Mouse (Mus musculus): ENCODE measurements around the gene Gm32742. TPM values are rescaled to one million over a fixed set of nuclear protein-coding genes. Genes with fewer than 3 reads are reported as not detected.
A peak's percentile ranks its signal among the peaks of the same experiment; 100 is the strongest.

Gm32742 gene
- polyA plus RNA-seq, 1 experiment from 2014 or later = not detected

DNA sequence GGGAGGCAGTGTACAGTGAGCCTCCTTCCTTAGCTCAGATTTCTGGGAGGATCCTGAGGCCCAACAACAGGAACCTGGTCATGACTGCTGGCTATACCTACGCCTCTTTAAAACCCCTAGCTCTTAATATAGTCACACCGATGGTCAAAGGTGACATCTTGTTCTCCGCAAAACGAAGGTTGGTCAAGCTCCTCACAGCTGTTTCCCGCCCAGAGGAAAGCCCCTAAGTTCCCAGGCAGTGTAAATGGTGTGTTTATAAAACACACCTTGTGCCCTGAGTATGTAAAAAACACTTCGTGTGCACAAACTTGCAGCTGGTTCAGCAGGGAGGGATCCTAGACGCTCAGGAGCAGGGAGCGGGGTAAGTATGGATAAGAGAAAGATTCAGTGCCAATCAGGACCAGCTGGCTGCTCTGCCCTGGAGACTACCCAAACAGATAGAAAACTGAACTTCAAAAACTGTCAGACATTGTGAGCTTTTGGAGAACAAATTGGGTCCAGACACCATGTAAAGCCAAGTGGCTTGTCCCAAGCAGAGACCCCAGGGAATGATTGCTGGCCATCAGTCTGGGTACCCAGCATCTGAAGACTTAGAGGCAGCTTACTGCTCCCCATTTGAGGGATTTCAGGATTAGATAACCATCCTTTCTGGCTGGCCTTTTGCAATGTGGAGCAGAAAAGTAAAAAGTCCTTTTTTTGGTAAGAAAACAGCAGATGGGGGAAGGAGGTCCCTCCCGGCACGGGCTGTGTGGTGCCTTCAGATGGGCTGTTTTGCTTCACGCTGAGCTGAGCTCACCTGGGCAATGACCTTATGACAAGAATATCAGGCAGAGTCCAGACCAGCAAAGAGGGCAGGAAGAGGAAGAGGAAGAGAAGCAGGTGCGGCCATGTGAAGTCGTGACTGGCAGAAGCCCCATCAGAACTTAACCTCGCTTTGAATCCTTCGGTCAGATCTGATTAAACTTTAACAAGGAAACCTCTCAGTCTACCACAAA lies 17.7 kb upstream of the Gm32742 start:
- H3K4me1 ChIP-seq (ENCODE audit: control insufficient read depth, insufficient read depth, low read length) = no peaks in the 10 kb centered on the region
- no peaks in the 10 kb centered on the region for H3K36me3 ChIP-seq (ENCODE audit: control insufficient read depth, insufficient read depth, low read length)
- no peak overlapping the region for H3K4me3 ChIP-seq (ENCODE audit: low read depth, low read length)
- no peak for ATAC-seq
- H3K27me3 ChIP-seq (replicated peaks; ENCODE audit: control insufficient read depth, insufficient read depth, low read length) = no peaks in the 10 kb centered on the region
- no peak for DNase-seq (ENCODE audit: low spot score)
- no peak overlapping the region for H3K9ac ChIP-seq (ENCODE audit: low read length)
- no peak overlapping the region for H3K27ac ChIP-seq (ENCODE audit: low read depth, low read length)
- no peaks in the 10 kb centered on the region for H3K9me3 ChIP-seq (replicated peaks; ENCODE audit: control insufficient read depth, low read length)
- no peak overlapping the region for H3K4me2 ChIP-seq (ENCODE audit: low read length)
- 89% methylated on average over 15 of the region's 15 CpGs for WGBS

DNA sequence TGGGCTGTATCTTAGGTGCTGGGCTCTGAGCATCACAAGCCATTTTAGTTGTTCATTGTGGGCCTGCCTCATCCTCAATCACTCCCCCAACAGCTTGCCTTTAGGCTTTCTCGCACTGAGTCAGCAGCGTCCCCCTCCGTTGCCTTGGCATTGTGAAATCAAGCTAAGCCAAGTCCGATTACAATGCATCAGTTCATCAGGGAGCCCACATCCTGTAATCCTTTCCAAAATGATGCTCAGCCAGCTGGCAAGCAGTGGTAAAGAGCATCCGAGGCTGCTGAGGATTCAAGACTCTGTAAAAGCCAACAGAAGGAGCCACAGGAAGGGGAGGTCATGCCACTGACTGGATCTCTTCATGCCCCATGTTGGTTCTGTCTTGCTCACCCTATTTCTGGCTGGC lies 15.3 kb upstream of the Gm32742 start:
- ATAC-seq (no peak), DNase-seq (ENCODE audit: low spot score) (peak; percentile 66)
- H3K4me2 ChIP-seq (ENCODE audit: low read length) = no peak overlapping the region
- WGBS = 57% methylated on average over 5 of the region's 5 CpGs
- no peak overlapping the region for H3K9ac ChIP-seq (ENCODE audit: low read length)
- no peaks in the 10 kb centered on the region for H3K4me1 ChIP-seq (ENCODE audit: control insufficient read depth, insufficient read depth, low read length)
- no peak overlapping the region for H3K27ac ChIP-seq (ENCODE audit: low read depth, low read length)
- no peaks in the 10 kb centered on the region for H3K36me3 ChIP-seq (ENCODE audit: control insufficient read depth, insufficient read depth, low read length)
- no peaks in the 10 kb centered on the region for H3K27me3 ChIP-seq (replicated peaks; ENCODE audit: control insufficient read depth, insufficient read depth, low read length)
- H3K9me3 ChIP-seq (replicated peaks; ENCODE audit: control insufficient read depth, low read length) = no peaks in the 10 kb centered on the region
- H3K4me3 ChIP-seq (ENCODE audit: low read depth, low read length) = no peak overlapping the region

DNA sequence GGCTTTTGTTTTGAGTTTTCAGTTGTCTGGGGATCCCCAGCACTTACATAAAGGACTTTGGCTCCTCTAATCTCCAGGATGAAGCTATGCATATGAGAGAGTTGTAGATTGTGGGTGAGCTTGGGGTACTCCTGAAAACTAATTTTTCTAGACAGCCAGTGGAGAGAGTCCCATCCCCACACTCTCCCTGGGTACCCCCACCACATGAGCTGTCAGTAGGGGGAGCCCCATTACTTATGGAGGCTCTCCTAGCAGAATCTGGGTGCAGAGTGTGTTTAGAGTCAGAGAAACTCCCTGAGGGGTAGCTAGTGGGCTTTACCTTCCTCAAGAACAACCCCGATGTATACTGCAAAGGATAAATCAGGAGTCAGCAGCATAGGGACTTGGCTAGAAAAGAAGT lies 13.0 kb upstream of the Gm32742 start:
- H3K27me3 ChIP-seq (replicated peaks; ENCODE audit: control insufficient read depth, insufficient read depth, low read length) = no peaks in the 10 kb centered on the region
- H3K4me3 ChIP-seq (ENCODE audit: low read depth, low read length) = no peak overlapping the region
- 97% methylated on average over 1 of the region's 1 CpGs for WGBS
- H3K36me3 ChIP-seq (ENCODE audit: control insufficient read depth, insufficient read depth, low read length) = no peaks in the 10 kb centered on the region
- DNase-seq (ENCODE audit: low spot score) = no peak
- ATAC-seq = no peak
- no peak overlapping the region for H3K9ac ChIP-seq (ENCODE audit: low read length)
- no peak overlapping the region for H3K27ac ChIP-seq (ENCODE audit: low read depth, low read length)
- H3K4me2 ChIP-seq (ENCODE audit: low read length) = no peak overlapping the region
- no peaks in the 10 kb centered on the region for H3K4me1 ChIP-seq (ENCODE audit: control insufficient read depth, insufficient read depth, low read length)
- no peaks in the 10 kb centered on the region for H3K9me3 ChIP-seq (replicated peaks; ENCODE audit: control insufficient read depth, low read length)

DNA sequence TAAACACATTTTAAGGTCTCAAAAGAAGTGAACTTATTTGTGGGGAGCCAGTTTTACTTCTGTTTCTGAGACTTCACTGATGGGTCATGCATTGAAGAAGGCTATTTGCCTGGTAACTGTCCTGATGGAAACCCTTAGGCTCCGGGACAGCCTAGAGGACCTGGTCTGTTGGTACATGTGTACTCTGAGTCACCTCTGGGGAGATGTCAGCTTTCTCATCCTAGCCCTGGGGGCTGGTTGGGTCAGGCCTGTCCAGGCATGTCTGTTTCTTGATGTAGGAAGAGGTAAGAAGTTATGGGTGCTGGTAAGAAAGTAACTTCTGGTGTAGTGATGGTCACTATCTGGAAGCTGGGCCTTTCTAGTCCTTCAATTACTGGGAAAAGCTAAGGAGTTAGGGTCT lies 10.4 kb upstream of the Gm32742 start:
- ATAC-seq (no peak), DNase-seq (ENCODE audit: low spot score) (no peak)
- no peaks in the 10 kb centered on the region for H3K36me3 ChIP-seq (ENCODE audit: control insufficient read depth, insufficient read depth, low read length)
- no peaks in the 10 kb centered on the region for H3K9me3 ChIP-seq (replicated peaks; ENCODE audit: control insufficient read depth, low read length)
- H3K27me3 ChIP-seq (replicated peaks; ENCODE audit: control insufficient read depth, insufficient read depth, low read length) = no peaks in the 10 kb centered on the region
- H3K27ac ChIP-seq (ENCODE audit: low read depth, low read length) = no peak overlapping the region
- no peak overlapping the region for H3K4me3 ChIP-seq (ENCODE audit: low read depth, low read length)
- WGBS = 93% methylated on average over 1 of the region's 1 CpGs
- no peaks in the 10 kb centered on the region for H3K4me1 ChIP-seq (ENCODE audit: control insufficient read depth, insufficient read depth, low read length)
- H3K4me2 ChIP-seq (ENCODE audit: low read length) = no peak overlapping the region
- no peak overlapping the region for H3K9ac ChIP-seq (ENCODE audit: low read length)

DNA sequence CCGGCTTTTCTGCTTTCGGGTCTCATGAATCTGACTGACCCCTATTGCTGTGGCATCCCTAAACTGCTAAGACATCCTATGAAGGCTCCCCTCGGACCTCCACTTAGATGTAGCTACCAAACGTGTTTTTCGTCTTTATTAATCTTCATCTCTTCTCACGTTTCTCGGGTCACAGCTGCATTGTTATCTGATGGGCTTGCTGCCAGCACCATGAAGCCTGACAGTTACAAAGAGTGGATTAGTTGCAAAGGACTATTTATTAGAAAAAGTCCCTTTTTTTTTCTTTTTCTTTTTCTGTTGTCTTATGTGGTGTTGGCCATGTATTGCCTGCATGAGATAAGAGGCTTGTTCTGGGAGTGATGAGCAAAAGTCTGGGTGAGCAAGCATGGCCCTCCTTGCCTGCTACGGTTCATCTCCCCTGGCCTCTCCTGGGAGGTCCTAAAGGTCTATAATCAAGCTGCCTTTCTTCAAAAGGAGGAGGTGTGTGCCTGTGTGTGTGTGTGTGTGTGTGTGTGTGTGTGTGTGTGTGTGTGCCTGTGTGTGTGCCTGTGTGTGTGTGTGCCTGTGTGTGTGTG lies 9.7 kb upstream of the Gm32742 start:
- no peaks in the 10 kb centered on the region for H3K36me3 ChIP-seq (ENCODE audit: control insufficient read depth, insufficient read depth, low read length)
- ATAC-seq = no peak
- no peak overlapping the region for H3K4me3 ChIP-seq (ENCODE audit: low read depth, low read length)
- no peaks in the 10 kb centered on the region for H3K27me3 ChIP-seq (replicated peaks; ENCODE audit: control insufficient read depth, insufficient read depth, low read length)
- no peaks in the 10 kb centered on the region for H3K9me3 ChIP-seq (replicated peaks; ENCODE audit: control insufficient read depth, low read length)
- no peak overlapping the region for H3K27ac ChIP-seq (ENCODE audit: low read depth, low read length)
- no peak overlapping the region for H3K4me2 ChIP-seq (ENCODE audit: low read length)
- H3K4me1 ChIP-seq (ENCODE audit: control insufficient read depth, insufficient read depth, low read length) = no peaks in the 10 kb centered on the region
- H3K9ac ChIP-seq (ENCODE audit: low read length) = no peak overlapping the region
- 52% methylated on average over 8 of the region's 8 CpGs for WGBS
- no peak for DNase-seq (ENCODE audit: low spot score)

DNA sequence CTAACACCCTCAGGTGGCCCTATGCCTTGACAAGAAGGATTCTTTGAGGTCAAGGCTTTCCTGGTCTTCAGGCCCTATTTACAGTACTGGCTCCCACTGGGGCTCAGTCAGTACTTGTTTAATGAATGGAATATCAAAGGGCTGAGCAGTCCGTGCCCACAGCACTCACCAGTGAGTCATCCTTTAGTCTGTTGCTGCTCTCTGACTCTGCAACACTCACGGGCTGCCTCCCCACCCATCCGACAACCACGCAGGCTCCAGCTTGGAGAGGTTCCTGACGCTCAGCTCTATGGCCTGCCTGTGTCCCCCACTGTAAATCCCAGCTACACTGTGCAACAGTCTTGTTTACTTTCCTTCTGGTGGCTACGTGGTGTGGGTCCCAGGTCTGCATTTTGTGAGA lies 5.0 kb upstream of the Gm32742 start:
- WGBS = 81% methylated on average over 6 of the region's 6 CpGs
- Histone ChIP-seq H3K4me1 (ENCODE audit: control insufficient read depth, insufficient read depth, low read length) (no peaks in the 10 kb centered on the region), H3K27ac (ENCODE audit: low read depth, low read length) (no peak overlapping the region), H3K9me3 (replicated peaks; ENCODE audit: control insufficient read depth, low read length) (no peaks in the 10 kb centered on the region), H3K36me3 (ENCODE audit: control insufficient read depth, insufficient read depth, low read length) (no peaks in the 10 kb centered on the region), H3K9ac (ENCODE audit: low read length) (no peak overlapping the region), H3K4me2 (ENCODE audit: low read length) (no peak overlapping the region), H3K4me3 (ENCODE audit: low read depth, low read length) (no peak overlapping the region), H3K27me3 (replicated peaks; ENCODE audit: control insufficient read depth, insufficient read depth, low read length) (no peaks in the 10 kb centered on the region)
- no peak for DNase-seq (ENCODE audit: low spot score)
- no peak for ATAC-seq

DNA sequence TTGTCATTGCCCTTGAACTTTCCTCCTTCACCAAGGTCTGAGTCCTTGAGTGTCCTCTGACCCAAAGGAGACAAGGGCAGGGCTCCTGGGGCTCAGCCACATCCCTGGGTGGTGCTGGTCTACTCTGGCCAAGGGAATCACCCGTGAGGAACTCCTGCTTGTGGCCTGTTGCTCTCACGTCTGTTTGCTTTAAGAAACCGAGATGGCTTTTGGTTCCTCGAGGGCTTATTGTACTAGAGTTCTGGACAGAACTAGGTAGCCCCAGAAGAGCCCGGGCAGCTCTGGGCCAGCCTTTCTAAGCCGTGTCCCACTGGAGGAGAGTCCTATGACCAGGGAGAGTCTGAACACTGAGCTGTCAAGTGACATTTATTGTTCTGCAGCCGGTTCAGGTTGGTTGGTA lies 3.8 kb upstream of the Gm32742 start:
- no peak for DNase-seq (ENCODE audit: low spot score)

DNA sequence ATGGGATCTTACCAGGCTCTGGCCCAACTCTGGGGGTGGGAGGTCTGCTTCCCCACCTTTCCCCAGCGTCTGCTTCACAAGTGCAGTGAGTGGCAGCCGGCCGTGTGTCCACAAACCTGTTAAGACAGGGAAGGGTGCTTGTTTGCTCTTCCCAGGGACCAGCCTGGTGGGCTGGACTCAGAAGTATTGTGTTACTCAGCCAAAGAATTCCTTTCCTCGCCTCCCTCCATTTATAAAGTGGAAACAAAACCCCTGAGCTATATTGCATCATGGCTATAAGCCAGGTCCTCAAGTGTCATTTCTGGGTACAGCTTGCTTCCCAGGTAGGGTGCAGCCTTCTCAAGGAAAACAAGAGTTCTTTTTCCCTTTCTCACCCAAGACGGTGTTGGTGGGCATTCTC lies 3.4 kb upstream of the Gm32742 start:
- DNase-seq (ENCODE audit: low spot score) = no peak
- 73% methylated on average over 5 of the region's 5 CpGs for WGBS
- Histone ChIP-seq H3K36me3 (ENCODE audit: control insufficient read depth, insufficient read depth, low read length) (no peaks in the 10 kb centered on the region), H3K4me2 (ENCODE audit: low read length) (no peak overlapping the region), H3K9me3 (replicated peaks; ENCODE audit: control insufficient read depth, low read length) (no peaks in the 10 kb centered on the region), H3K4me3 (ENCODE audit: low read depth, low read length) (no peak overlapping the region), H3K27ac (ENCODE audit: low read depth, low read length) (no peak overlapping the region), H3K4me1 (ENCODE audit: control insufficient read depth, insufficient read depth, low read length) (no peaks in the 10 kb centered on the region), H3K9ac (ENCODE audit: low read length) (no peak overlapping the region), H3K27me3 (replicated peaks; ENCODE audit: control insufficient read depth, insufficient read depth, low read length) (no peaks in the 10 kb centered on the region)
- ATAC-seq = no peak

More for the DNA sequence above, 3.8 kb upstream of the Gm32742 start:
- Histone ChIP-seq H3K4me3 (ENCODE audit: low read depth, low read length) (no peak overlapping the region), H3K9ac (ENCODE audit: low read length) (no peak overlapping the region), H3K27me3 (replicated peaks; ENCODE audit: control insufficient read depth, insufficient read depth, low read length) (no peaks in the 10 kb centered on the region), H3K9me3 (replicated peaks; ENCODE audit: control insufficient read depth, low read length) (no peaks in the 10 kb centered on the region), H3K4me1 (ENCODE audit: control insufficient read depth, insufficient read depth, low read length) (no peaks in the 10 kb centered on the region), H3K36me3 (ENCODE audit: control insufficient read depth, insufficient read depth, low read length) (no peaks in the 10 kb centered on the region), H3K4me2 (ENCODE audit: low read length) (no peak overlapping the region), H3K27ac (ENCODE audit: low read depth, low read length) (no peak overlapping the region)
- ATAC-seq = no peak
- WGBS = 94% methylated on average over 7 of the region's 7 CpGs

DNA sequence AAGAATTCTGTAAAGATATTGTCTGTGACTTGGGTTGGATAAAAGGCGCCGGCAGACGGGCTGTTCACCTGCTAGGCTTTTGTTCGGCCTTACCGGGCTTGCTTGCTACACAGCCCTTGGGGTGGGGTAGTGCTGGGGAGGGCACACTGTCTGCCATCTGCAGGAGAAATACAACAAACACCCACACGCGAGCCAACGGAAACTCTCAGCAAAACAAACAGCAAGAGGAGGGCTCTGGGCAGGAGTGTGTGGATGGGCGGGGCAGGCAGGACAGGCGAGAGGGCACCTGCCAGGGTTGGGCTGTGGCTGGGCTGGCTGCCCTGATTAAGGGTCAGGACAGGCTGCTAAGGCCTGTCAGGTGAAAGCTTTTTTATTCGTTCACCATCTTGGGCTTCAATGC lies 2.6 kb upstream of the Gm32742 start:
- ATAC-seq (no peak), DNase-seq (ENCODE audit: low spot score) (no peak)
- Histone ChIP-seq H3K36me3 (ENCODE audit: control insufficient read depth, insufficient read depth, low read length) (no peaks in the 10 kb centered on the region), H3K4me2 (ENCODE audit: low read length) (no peak overlapping the region), H3K9me3 (replicated peaks; ENCODE audit: control insufficient read depth, low read length) (no peaks in the 10 kb centered on the region), H3K27ac (ENCODE audit: low read depth, low read length) (no peak overlapping the region), H3K4me1 (ENCODE audit: control insufficient read depth, insufficient read depth, low read length) (no peaks in the 10 kb centered on the region), H3K27me3 (replicated peaks; ENCODE audit: control insufficient read depth, insufficient read depth, low read length) (no peaks in the 10 kb centered on the region), H3K4me3 (ENCODE audit: low read depth, low read length) (no peak overlapping the region), H3K9ac (ENCODE audit: low read length) (0 out of 2 replicates have a peak overlapping the region, but pooled peaks have one; percentile 8)
- 51% methylated on average over 11 of the region's 11 CpGs for WGBS
